Mouse (Mus musculus): ENCODE results near the gene Taar3. TPM values are rescaled to one million over a fixed set of nuclear protein-coding genes. Genes with fewer than 3 reads are reported as not detected.

Taar3 gene
- not detected in 2 replicates for polyA plus RNA-seq (2014; fragmentation: Nextera tagmentation; extraction: Ambion mirVana)

DNA sequence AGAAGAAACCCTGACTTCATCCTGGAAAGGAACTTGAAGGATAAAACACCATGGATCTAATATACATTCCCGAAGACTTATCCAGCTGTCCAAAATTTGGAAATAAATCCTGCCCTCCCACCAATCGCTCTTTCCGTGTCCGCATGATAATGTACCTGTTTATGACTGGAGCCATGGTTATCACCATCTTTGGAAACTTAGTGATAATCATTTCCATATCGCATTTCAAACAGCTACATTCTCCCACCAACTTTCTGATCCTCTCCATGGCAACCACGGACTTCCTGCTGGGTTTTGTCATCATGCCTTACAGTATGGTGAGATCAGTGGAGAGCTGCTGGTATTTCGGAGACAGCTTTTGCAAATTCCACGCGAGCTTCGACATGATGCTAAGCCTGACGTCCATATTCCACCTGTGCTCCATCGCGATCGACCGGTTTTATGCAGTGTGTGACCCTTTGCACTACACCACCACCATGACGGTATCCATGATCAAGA, at the start of gene Taar3:
Gene Taar3, plus strand, starts transcription at position 51 of the 498 bp plus-strand sequence.
- H3K9me3 ChIP-seq (ENCODE audit: control insufficient read depth, low read length), result no peaks in the 10 kb centered on the region
- H3K4me3 ChIP-seq (ENCODE audit: low read depth, low read length), result no peak within 1 kb of the TSS
- no peak for ATAC-seq (ENCODE audit: insufficient read depth, low FRiP score, low TSS enrichment)
- H3K27ac ChIP-seq (ENCODE audit: low read depth, low read length), result no peak within 1 kb of the TSS
- H3K4me1 ChIP-seq (ENCODE audit: control insufficient read depth, insufficient read depth, low read length), result no peaks in the 10 kb centered on the region
- 89% methylated on average over 16 of the region's 16 CpGs for WGBS
- no peaks in the 10 kb centered on the region for H3K27me3 ChIP-seq (ENCODE audit: control insufficient read depth, insufficient read depth, low read length)
- no peak within 1 kb of the TSS for H3K9ac ChIP-seq (ENCODE audit: low read length)
- DNase-seq (ENCODE audit: low spot score), result no peak
- H3K4me2 ChIP-seq (ENCODE audit: low read depth), result no peak within 1 kb of the TSS
- no peaks in the 10 kb centered on the region for H3K36me3 ChIP-seq (ENCODE audit: control insufficient read depth, insufficient read depth, low read length)

DNA sequence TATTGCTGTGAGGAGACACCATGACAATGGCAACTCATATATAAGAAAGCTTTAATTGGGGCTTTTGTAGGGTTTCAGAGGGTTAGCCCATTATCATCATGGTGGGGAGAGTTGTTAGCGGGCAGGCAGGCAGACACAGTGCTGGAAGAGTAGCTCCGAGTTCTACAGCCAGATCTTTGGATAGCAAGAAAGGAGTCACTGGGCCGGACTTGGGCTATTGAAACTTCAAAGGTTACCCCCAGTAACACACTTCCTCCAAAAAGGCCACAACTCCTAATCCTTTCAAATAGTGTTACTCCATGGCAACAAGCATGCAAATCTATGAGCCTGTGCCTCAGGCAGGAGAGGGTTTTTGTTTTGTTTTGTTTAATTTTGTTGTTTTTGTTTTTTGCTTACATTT, 48.2 kb upstream of the Taar3 start:
- H3K4me1 ChIP-seq (ENCODE audit: control insufficient read depth, insufficient read depth, low read length), result no peaks in the 10 kb centered on the region
- no peaks in the 10 kb centered on the region for H3K27me3 ChIP-seq (ENCODE audit: control insufficient read depth, insufficient read depth, low read length)
- no peak overlapping the region for H3K4me2 ChIP-seq (ENCODE audit: low read depth)
- H3K27ac ChIP-seq (ENCODE audit: low read depth, low read length), result no peak overlapping the region
- no peaks in the 10 kb centered on the region for H3K36me3 ChIP-seq (ENCODE audit: control insufficient read depth, insufficient read depth, low read length)
- ATAC-seq (ENCODE audit: insufficient read depth, low FRiP score, low TSS enrichment) (no peak), DNase-seq (ENCODE audit: low spot score) (no peak)
- H3K9ac ChIP-seq (ENCODE audit: low read length), result no peak overlapping the region
- no peaks in the 10 kb centered on the region for H3K9me3 ChIP-seq (ENCODE audit: control insufficient read depth, low read length)
- no peak overlapping the region for H3K4me3 ChIP-seq (ENCODE audit: low read depth, low read length)
- WGBS, result 66% methylated on average over 3 of the region's 3 CpGs

DNA sequence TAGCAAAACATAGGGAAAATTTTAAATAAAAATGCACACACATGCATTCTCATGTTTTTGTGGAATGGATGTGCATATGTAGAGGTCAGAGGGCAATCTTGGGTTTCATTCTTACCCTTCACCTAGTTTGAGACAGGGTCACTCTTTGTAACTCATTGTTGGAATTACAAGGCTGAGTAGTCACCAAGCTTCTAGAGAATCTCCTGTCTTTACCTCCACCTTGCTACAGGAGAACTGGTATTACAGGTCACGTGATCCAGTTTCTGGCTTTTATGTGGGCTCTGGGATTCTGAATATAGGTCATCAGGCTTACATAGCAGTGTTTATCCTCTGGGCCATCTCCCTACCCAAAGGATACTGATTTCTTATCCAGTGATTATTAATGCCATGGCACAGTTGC, 43.7 kb upstream of the Taar3 start:
- no peak for ATAC-seq (ENCODE audit: insufficient read depth, low FRiP score, low TSS enrichment)
- no peak for DNase-seq (ENCODE audit: low spot score)
- Histone ChIP-seq H3K36me3 (ENCODE audit: control insufficient read depth, insufficient read depth, low read length) (no peaks in the 10 kb centered on the region), H3K4me1 (ENCODE audit: control insufficient read depth, insufficient read depth, low read length) (no peaks in the 10 kb centered on the region), H3K4me3 (ENCODE audit: low read depth, low read length) (no peak overlapping the region), H3K4me2 (ENCODE audit: low read depth) (no peak overlapping the region), H3K9ac (ENCODE audit: low read length) (no peak overlapping the region), H3K27ac (ENCODE audit: low read depth, low read length) (no peak overlapping the region), H3K9me3 (ENCODE audit: control insufficient read depth, low read length) (no peaks in the 10 kb centered on the region), H3K27me3 (ENCODE audit: control insufficient read depth, insufficient read depth, low read length) (no peaks in the 10 kb centered on the region)
- WGBS, result 91% methylated on average over 1 of the region's 1 CpGs

DNA sequence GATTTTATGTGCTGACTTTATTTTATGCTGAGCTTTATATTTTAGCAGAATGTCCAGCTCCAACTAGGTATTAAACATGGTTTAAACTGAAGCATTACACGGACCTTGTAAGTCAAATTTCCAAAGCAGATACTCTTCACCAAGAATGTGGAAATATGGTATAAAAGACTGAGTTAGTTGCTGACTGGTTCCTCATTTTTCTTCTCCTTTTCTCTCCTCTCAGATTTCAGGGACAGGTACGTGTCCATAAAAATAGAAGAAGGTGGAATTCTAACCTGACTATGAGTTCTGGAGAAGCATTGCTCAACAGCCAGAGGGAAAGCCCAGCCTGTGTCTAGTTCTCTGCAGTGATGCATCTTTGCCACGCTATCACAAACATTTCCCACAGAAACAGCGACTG, 29.3 kb upstream of the Taar3 start, which contains the start of gene Taar1:
Gene Taar1, plus strand, starts transcription at position 301 of the 400 bp plus-strand sequence.
- Histone ChIP-seq H3K36me3 (ENCODE audit: control insufficient read depth, insufficient read depth, low read length) (no peaks in the 10 kb centered on the region), H3K9ac (ENCODE audit: low read length) (no peak within 1 kb of the TSS), H3K27ac (ENCODE audit: low read depth, low read length) (no peak within 1 kb of the TSS), H3K4me1 (ENCODE audit: control insufficient read depth, insufficient read depth, low read length) (no peaks in the 10 kb centered on the region), H3K4me2 (ENCODE audit: low read depth) (no peak within 1 kb of the TSS), H3K27me3 (ENCODE audit: control insufficient read depth, insufficient read depth, low read length) (no peaks in the 10 kb centered on the region), H3K4me3 (ENCODE audit: low read depth, low read length) (no peak within 1 kb of the TSS), H3K9me3 (ENCODE audit: control insufficient read depth, low read length) (no peaks in the 10 kb centered on the region)
- WGBS, result 90% methylated on average over 4 of the region's 4 CpGs
- DNase-seq (ENCODE audit: low spot score) (no peak), ATAC-seq (ENCODE audit: insufficient read depth, low FRiP score, low TSS enrichment) (no peak)

DNA sequence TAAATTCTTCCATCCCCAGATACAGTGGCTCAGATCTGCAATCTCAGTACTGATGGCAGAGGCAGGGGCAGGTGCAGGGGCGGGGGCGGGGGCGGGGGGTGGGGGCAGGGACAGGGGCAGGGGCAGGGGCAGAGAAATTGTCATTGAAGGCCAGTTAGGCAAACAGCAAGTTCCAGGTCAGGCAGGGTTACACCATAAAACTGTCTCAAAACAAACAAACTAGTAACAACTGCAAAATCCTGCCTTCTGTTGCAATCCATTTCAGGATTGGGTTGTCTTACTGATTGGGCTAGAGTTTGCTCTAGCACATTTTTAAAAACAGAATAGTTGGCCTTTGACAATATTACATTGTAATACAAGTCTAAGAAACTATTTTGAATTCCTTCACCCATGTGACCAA, 26.9 kb upstream of the Taar3 start:
- DNase-seq (ENCODE audit: low spot score) (no peak), ATAC-seq (ENCODE audit: insufficient read depth, low FRiP score, low TSS enrichment) (no peak)
- Histone ChIP-seq H3K27me3 (ENCODE audit: control insufficient read depth, insufficient read depth, low read length) (no peaks in the 10 kb centered on the region), H3K4me3 (ENCODE audit: low read depth, low read length) (no peak overlapping the region), H3K9me3 (ENCODE audit: control insufficient read depth, low read length) (no peaks in the 10 kb centered on the region), H3K4me2 (ENCODE audit: low read depth) (no peak overlapping the region), H3K27ac (ENCODE audit: low read depth, low read length) (no peak overlapping the region), H3K9ac (ENCODE audit: low read length) (no peak overlapping the region), H3K36me3 (ENCODE audit: control insufficient read depth, insufficient read depth, low read length) (no peaks in the 10 kb centered on the region), H3K4me1 (ENCODE audit: control insufficient read depth, insufficient read depth, low read length) (no peaks in the 10 kb centered on the region)
- 82% methylated on average over 3 of the region's 3 CpGs for WGBS

- no peak overlapping the region for H3K27ac ChIP-seq (ENCODE audit: low read depth, low read length)
- 84% methylated on average over 2 of the region's 2 CpGs for WGBS
Observed at GRCm38 (mm10) chr10:23923941-23924340, 25.4 kb upstream of the Taar3 start.

GRCm38 (mm10) chr10:23937613-23938012, 11.7 kb upstream of the Taar3 start:
- ATAC-seq (ENCODE audit: insufficient read depth, low FRiP score, low TSS enrichment), result no peak

More at GRCm38 (mm10) chr10:23923941-23924340, 25.4 kb upstream of the Taar3 start:
- Histone ChIP-seq H3K9me3 (ENCODE audit: control insufficient read depth, low read length) (no peaks in the 10 kb centered on the region), H3K9ac (ENCODE audit: low read length) (no peak overlapping the region), H3K4me1 (ENCODE audit: control insufficient read depth, insufficient read depth, low read length) (no peaks in the 10 kb centered on the region), H3K36me3 (ENCODE audit: control insufficient read depth, insufficient read depth, low read length) (no peaks in the 10 kb centered on the region), H3K4me2 (ENCODE audit: low read depth) (no peak overlapping the region), H3K27me3 (ENCODE audit: control insufficient read depth, insufficient read depth, low read length) (no peaks in the 10 kb centered on the region), H3K4me3 (ENCODE audit: low read depth, low read length) (no peak overlapping the region)
- no peak for DNase-seq (ENCODE audit: low spot score)
- no peak for ATAC-seq (ENCODE audit: insufficient read depth, low FRiP score, low TSS enrichment)

GRCm38 (mm10) chr10:23938312-23938711, 11.0 kb upstream of the Taar3 start, which contains the start of gene Taar2:
TSS of gene Taar2 (plus strand) at chr10:23938572.
- ATAC-seq (ENCODE audit: insufficient read depth, low FRiP score, low TSS enrichment) (no peak), DNase-seq (ENCODE audit: low spot score) (no peak)
- no peaks in the 10 kb centered on the region for H3K36me3 ChIP-seq (ENCODE audit: control insufficient read depth, insufficient read depth, low read length)
- WGBS, result 43% methylated on average over 6 of the region's 6 CpGs
- no peaks in the 10 kb centered on the region for H3K9me3 ChIP-seq (ENCODE audit: control insufficient read depth, low read length)
- H3K27ac ChIP-seq (ENCODE audit: low read depth, low read length), result no peak within 1 kb of the TSS
- no peak within 1 kb of the TSS; the same call in 1 of the 2 replicates for H3K4me2 ChIP-seq (ENCODE audit: low read depth)
- H3K27me3 ChIP-seq (ENCODE audit: control insufficient read depth, insufficient read depth, low read length), result no peaks in the 10 kb centered on the region
- no peaks in the 10 kb centered on the region for H3K4me1 ChIP-seq (ENCODE audit: control insufficient read depth, insufficient read depth, low read length)
- no peak within 1 kb of the TSS for H3K9ac ChIP-seq (ENCODE audit: low read length)
- no peak within 1 kb of the TSS for H3K4me3 ChIP-seq (ENCODE audit: low read depth, low read length)

More at GRCm38 (mm10) chr10:23937613-23938012, 11.7 kb upstream of the Taar3 start:
- Histone ChIP-seq H3K9ac (ENCODE audit: low read length) (no peak overlapping the region), H3K4me2 (ENCODE audit: low read depth) (no peak overlapping the region), H3K36me3 (ENCODE audit: control insufficient read depth, insufficient read depth, low read length) (no peaks in the 10 kb centered on the region), H3K27me3 (ENCODE audit: control insufficient read depth, insufficient read depth, low read length) (no peaks in the 10 kb centered on the region), H3K27ac (ENCODE audit: low read depth, low read length) (no peak overlapping the region), H3K4me3 (ENCODE audit: low read depth, low read length) (no peak overlapping the region), H3K9me3 (ENCODE audit: control insufficient read depth, low read length) (no peaks in the 10 kb centered on the region), H3K4me1 (ENCODE audit: control insufficient read depth, insufficient read depth, low read length) (no peaks in the 10 kb centered on the region)
- 42% methylated on average over 4 of the region's 4 CpGs for WGBS
- no peak for DNase-seq (ENCODE audit: low spot score)

- Histone ChIP-seq H3K4me2 (ENCODE audit: low read depth) (no peak overlapping the region), H3K4me3 (ENCODE audit: low read depth, low read length) (no peak overlapping the region), H3K36me3 (ENCODE audit: control insufficient read depth, insufficient read depth, low read length) (no peaks in the 10 kb centered on the region), H3K9ac (ENCODE audit: low read length) (no peak overlapping the region), H3K4me1 (ENCODE audit: control insufficient read depth, insufficient read depth, low read length) (no peaks in the 10 kb centered on the region), H3K9me3 (ENCODE audit: control insufficient read depth, low read length) (no peaks in the 10 kb centered on the region), H3K27me3 (ENCODE audit: control insufficient read depth, insufficient read depth, low read length) (no peaks in the 10 kb centered on the region), H3K27ac (ENCODE audit: low read depth, low read length) (no peak overlapping the region)
- ATAC-seq (ENCODE audit: insufficient read depth, low FRiP score, low TSS enrichment) (no peak), DNase-seq (ENCODE audit: low spot score) (no peak)
- 72% methylated on average over 5 of the region's 5 CpGs for WGBS
Observed at GRCm38 (mm10) chr10:23942465-23942864, 6.9 kb upstream of the Taar3 start.
